Mouse (Mus musculus) liver, embryonic 14.5 days (tissue): ENCODE results near the gene Zfp260. TPM values are rescaled to one million over a fixed set of nuclear protein-coding genes. Genes with fewer than 3 reads are reported as not detected.
"Not testable (repeated sequence)": the region's sequence is repeated elsewhere in the genome, so short reads cannot be mapped to it uniquely, and the experiment has no call there.

Experiments used
- ATAC-seq: fragments of 200-750 bp; cut with Nextera tagmentation; 2 replicates; pipeline ENCODE4 v1.8.0; 2017; ENCODE audit warnings: moderate number of reproducible peaks, mild to moderate bottlenecking, moderate library complexity; ENCODE audit not compliant: insufficient read depth
- DNase-seq, 3 experiments: peaks; one replicate each; pipeline ENCODE4 v3.0.0-alpha.2; 2012 to 2013; ENCODE audit warnings: low read depth in 3 of 3, low spot score in 3 of 3
- H3K27ac ChIP-seq: fragments of 300-500 bp; sonication (generic); 2 replicates; pipeline ENCODE4 v1.5.1; 2014; ENCODE audit warnings: moderate library complexity, mild to moderate bottlenecking, control low read depth, inconsistent platforms
- H3K27me3 ChIP-seq: fragments of 300-500 bp; sonication (generic); 2 replicates; pipeline ENCODE4 v1.6.1; 2014; ENCODE audit warnings: mild to moderate bottlenecking, low read length, moderate library complexity; ENCODE audit not compliant: control insufficient read depth, insufficient read depth
- H3K36me3 ChIP-seq: fragments of 300-500 bp; sonication (generic); replicated peaks from 2 replicates; pipeline ENCODE4 v1.6.1; 2014; ENCODE audit warnings: low read depth; ENCODE audit not compliant: control insufficient read depth, insufficient read depth
- H3K4me1 ChIP-seq, 2 experiments: fragments of 200-500 bp in 1 of 2; fragments of 300-500 bp in 1 of 2; sonication (generic) in 1 of 2; replicated peaks; 2 replicates each; pipeline ENCODE4 v1.6.1; 2012 to 2014; ENCODE audit warnings: antibody characterized with exemption in 1 of 2, inconsistent platforms in 1 of 2, low read length in 1 of 2; ENCODE audit not compliant: control insufficient read depth in 2 of 2, insufficient read depth in 2 of 2
- H3K4me2 ChIP-seq: fragments of 300-500 bp; sonication (generic); 2 replicates; pipeline ENCODE4 v1.6.1; 2014; ENCODE audit warnings: low read depth, mild to moderate bottlenecking, control low read depth, moderate library complexity
- H3K4me3 ChIP-seq, 2 experiments: fragments of 200-500 bp in 1 of 2; fragments of 300-500 bp in 1 of 2; sonication (generic) in 1 of 2; 2 replicates each; pipeline ENCODE4 v1.5.1; 2012 to 2014; ENCODE audit warnings: low read depth in 2 of 2, low read length in 2 of 2, mild to moderate bottlenecking in 2 of 2, control low read depth in 1 of 2, inconsistent platforms in 1 of 2, moderate library complexity in 1 of 2; ENCODE audit not compliant: insufficient read depth in 1 of 2
- H3K9ac ChIP-seq: fragments of 300-500 bp; sonication (generic); replicated peaks from 2 replicates; pipeline ENCODE4 v1.6.1; 2014; ENCODE audit warnings: mild to moderate bottlenecking, control low read depth, moderate library complexity
- H3K9me3 ChIP-seq: fragments of 300-500 bp; sonication (generic); 2 replicates; pipeline ENCODE4 v1.6.1; 2016; ENCODE audit warnings: low read length, mixed read lengths; ENCODE audit not compliant: control insufficient read depth
- CTCF ChIP-seq: IDR thresholded peaks from 2 replicates; pipeline ENCODE4 v1.5.1; 2016; ENCODE audit warnings: antibody characterized with exemption, low read depth, control low read depth
- EP300 ChIP-seq: IDR thresholded peaks from 2 replicates; pipeline ENCODE4 v1.6.1; 2016; ENCODE audit warnings: antibody characterized with exemption, low read depth
- WGBS: fragments of 180-500 bp; shearing (Covaris S2); extraction: QIAGEN DNeasy Blood & Tissue Kit; methylation state at CpG from one replicate; pipeline ENCODE4 v1.1.7; 2014; ENCODE audit not compliant: insufficient replicate concordance; 5-methylcytosine and 5-hydroxymethylcytosine counted together
- polyA plus RNA-seq, 2 experiments: library from polyadenylated mRNA; depleted of rRNA in 1 of 2; stranded (reverse) in 1 of 2; unstranded in 1 of 2; fragments of >200 nt; fragmentation: Nextera tagmentation in 1 of 2; extraction: Ambion mirVana in 1 of 2; gene quantifications; 2 replicates each; pipeline versions ENCODE4 v1.2.1 to v1.2.3; 2012 to 2014

The Zfp260 gene
- polyA plus RNA-seq, 2 experiments = 4.8 to 11.9 TPM

GRCm38 (mm10) chr7:30095551-30096125, 1.1 kb downstream of the Zfp260 start:
- WGBS = 22% methylated on average over 5 of the region's 5 CpGs
- no peaks in the 10 kb centered on the region for H3K9me3 ChIP-seq
- no peaks in the 10 kb centered on the region for H3K27me3 ChIP-seq
- H3K9ac ChIP-seq = peak overlapping the region; percentile 34; the same call in 1 of the 2 replicates
- ATAC-seq (no peak), DNase-seq (no peak)
- peaks cover 14 to 16% of the 10 kb centered on the region in 2 experiments for H3K4me1 ChIP-seq
- H3K4me2 ChIP-seq = peak overlapping the region; percentile 87
- no peaks in the 10 kb centered on the region for H3K36me3 ChIP-seq
- H3K27ac ChIP-seq = no peak overlapping the region
- TF ChIP-seq CTCF (no peak), EP300 (no peak)
- H3K4me3 ChIP-seq = peak overlapping the region; percentile 75 to 95; a peak in 3 of 4 replicates

- TF ChIP-seq CTCF = no peak
- TF ChIP-seq EP300 = no peak
- Histone ChIP-seq H3K4me1 (peaks cover 6 to 10% of the 10 kb centered on the region in 2 experiments; a peak in 3 of 4 replicates), H3K27me3 (no peaks in the 10 kb centered on the region), H3K9me3 (no peaks in the 10 kb centered on the region; the same call in 1 of the 2 replicates), H3K36me3 (peaks cover 6% of the 10 kb centered on the region), H3K4me3 (no peak overlapping the region), H3K4me2 (no peak overlapping the region), H3K9ac (no peak overlapping the region), H3K27ac (no peak overlapping the region)
- 79% methylated on average over 13 of the region's 13 CpGs for WGBS
- ATAC-seq = no peak
- DNase-seq = no peak
Observed at GRCm38 (mm10) chr7:30099297-30099696, 4.7 kb downstream of the Zfp260 start.

GRCm38 (mm10) chr7:30116076-30116475, 21.5 kb downstream of the Zfp260 start:
- no peak overlapping the region for H3K4me2 ChIP-seq
- DNase-seq (no peak), ATAC-seq (no peak)
- WGBS = 80% methylated on average over 5 of the region's 5 CpGs
- no peak overlapping the region for H3K27ac ChIP-seq
- H3K27me3 ChIP-seq = no peaks in the 10 kb centered on the region
- H3K9ac ChIP-seq = no peak overlapping the region
- no peak for TF ChIP-seq CTCF
- TF ChIP-seq EP300 = no peak
- no peaks in the 10 kb centered on the region for H3K4me1 ChIP-seq
- H3K9me3 ChIP-seq = no peaks in the 10 kb centered on the region
- H3K4me3 ChIP-seq = no peak overlapping the region
- no peaks in the 10 kb centered on the region for H3K36me3 ChIP-seq

GRCm38 (mm10) chr7:30117935-30118334, 23.4 kb downstream of the Zfp260 start:
- not testable (repeated sequence) for H3K4me3 ChIP-seq, H3K27ac ChIP-seq, H3K27me3 ChIP-seq, H3K4me1 ChIP-seq, ATAC-seq, H3K4me2 ChIP-seq, H3K36me3 ChIP-seq, H3K9ac ChIP-seq, H3K9me3 ChIP-seq
- peak in 1 of 3 experiments; percentile 29 for DNase-seq
- 83% methylated on average over 12 of the region's 12 CpGs for WGBS

GRCm38 (mm10) chr7:30121308-30122187, 27.0 kb downstream of the Zfp260 start, which contains the start of gene Zfp382:
TSS of gene Zfp382 (plus strand) at chr7:30121942.
- DNase-seq = peak; percentile 64 to 72 (median 66)
- Histone ChIP-seq H3K9me3 (no peaks in the 10 kb centered on the region), H3K4me3 (peak within 1 kb of the TSS; percentile 73 to 92), H3K27me3 (no peaks in the 10 kb centered on the region), H3K36me3 (no peaks in the 10 kb centered on the region), H3K4me1 (peaks cover 0 to 3% of the 10 kb centered on the region in 2 experiments; a peak in 1 of 4 replicates), H3K4me2 (peak within 1 kb of the TSS; percentile 87), H3K9ac (peak within 1 kb of the TSS; percentile 83), H3K27ac (peak within 1 kb of the TSS; percentile 36)
- TF ChIP-seq CTCF = 0 out of 2 replicates have a peak, but pooled peaks have one; percentile 21
- no peak for TF ChIP-seq EP300
- ATAC-seq = peak; percentile 91
- WGBS = under 1% methylated on average over 61 of the region's 61 CpGs
